In genomic region chr6:61177476-61177875, GRCm38 (mm10) we compare ENCODE assay signal across 18 mouse cellular contexts. TPM values are rescaled to one million over a fixed set of nuclear protein-coding genes. Genes with fewer than 3 reads are reported as not detected.
"Had no signal": no experiment of that assay in that cellular context is flagged by ENCODE, and none has a peak within 500 bp of the region (broad histone marks: within the 10 kb centered on the region; RNA-seq: fewer than 3 reads in every experiment).

No protein-coding gene starts in this region.

- H3K36me3 ChIP-seq: midbrain, embryonic 10.5 days; midbrain, embryonic 12.5 days; neural tube, embryonic 13.5 days; neural tube, embryonic 15.5 days; stomach, embryonic 15.5 days had no signal

- DNase-seq: lung, adult 18-20 months; lung, embryonic 14.5 days; lung, postnatal 10 days; lung, postnatal 4 days; right cerebral cortex, postnatal 14 days; thymus, adult 2 months; thymus, postnatal 25 days; thymus, postnatal 4 days had no signal

- H3K27me3 ChIP-seq: neural tube, embryonic 13.5 days; neural tube, embryonic 15.5 days; stomach, embryonic 15.5 days had no signal

- ATAC-seq: midbrain, embryonic 16.5 days had no signal

- H3K4me2 ChIP-seq: lung, embryonic 14.5 days; midbrain, embryonic 12.5 days; neural tube, embryonic 13.5 days; neural tube, embryonic 15.5 days; stomach, embryonic 15.5 days had no signal

- H3K27ac ChIP-seq: midbrain, embryonic 10.5 days; midbrain, embryonic 12.5 days; neural tube, embryonic 13.5 days; neural tube, embryonic 15.5 days; stomach, embryonic 15.5 days; stomach, postnatal 0 days had no signal

- H3K9ac ChIP-seq: lung, embryonic 14.5 days; midbrain, embryonic 12.5 days; neural tube, embryonic 13.5 days; neural tube, embryonic 15.5 days; stomach, embryonic 15.5 days had no signal

- H3K9me3 ChIP-seq: midbrain, embryonic 10.5 days; midbrain, embryonic 12.5 days; neural tube, embryonic 13.5 days; neural tube, embryonic 15.5 days; stomach, embryonic 15.5 days had no signal

- H3K4me3 ChIP-seq: midbrain, embryonic 10.5 days; midbrain, embryonic 12.5 days; myocyte; neural tube, embryonic 13.5 days; neural tube, embryonic 15.5 days; stomach, embryonic 15.5 days had no signal

RNA-seq across cellular contexts. Expression of gene Ccser1, which starts 2.6 kb away (rescaled TPM):
- total RNA-seq: megakaryocyte, adult 5-6 weeks; megakaryocyte-erythroid progenitor cell, adult 5-6 weeks had no signal
